ENCODE assay signal across 15 mouse cellular contexts in genomic region chr14:12218544-12219150, GRCm38 (mm10).
"Had no signal": no experiment of that assay in that cellular context is flagged by ENCODE, and none has a peak within 500 bp of the region (broad histone marks: within the 10 kb centered on the region; RNA-seq: fewer than 3 reads in every experiment).

No protein-coding gene starts in this region.

- DNase-seq: kidney, adult 8-10 months; kidney, postnatal 25 days; layer of hippocampus, adult 9-11 months; layer of hippocampus, postnatal 36 days; retina, postnatal 1 day; right cerebral cortex, postnatal 4 days; spleen, adult 18-20 months; thymus, adult 18-20 months; thymus, postnatal 14 days had no signal

- H3K9me3 ChIP-seq: limb, embryonic 15.5 days; liver, embryonic 12.5 days; lung, embryonic 15.5 days; midbrain, embryonic 12.5 days; neural tube, embryonic 13.5 days had no signal

- H3K4me3 ChIP-seq: limb, embryonic 15.5 days; liver, embryonic 12.5 days; lung, embryonic 15.5 days; midbrain, embryonic 12.5 days; neural tube, embryonic 13.5 days had no signal

- H3K27ac ChIP-seq: limb, embryonic 15.5 days; liver, embryonic 12.5 days; lung, embryonic 15.5 days; midbrain, embryonic 12.5 days; neural tube, embryonic 13.5 days had no signal

- ATAC-seq: liver, embryonic 12.5 days; midbrain, embryonic 16.5 days had no signal

- H3K36me3 ChIP-seq: liver, embryonic 12.5 days had no signal

- H3K9ac ChIP-seq: limb, embryonic 15.5 days; liver, embryonic 12.5 days; lung, embryonic 15.5 days; midbrain, embryonic 12.5 days; neural tube, embryonic 13.5 days had no signal

- H3K27me3 ChIP-seq: limb, embryonic 15.5 days; liver, embryonic 12.5 days; lung, embryonic 15.5 days; midbrain, embryonic 12.5 days; neural tube, embryonic 13.5 days had no signal

- H3K4me2 ChIP-seq: limb, embryonic 15.5 days; liver, embryonic 12.5 days; lung, embryonic 15.5 days; midbrain, embryonic 12.5 days; neural tube, embryonic 13.5 days had no signal

- H3K4me1 ChIP-seq: limb, embryonic 15.5 days; liver, embryonic 12.5 days; lung, embryonic 15.5 days; neural tube, embryonic 13.5 days had no signal
